Mouse (Mus musculus): ENCODE measurements around the gene Zbtb37.

DNA sequence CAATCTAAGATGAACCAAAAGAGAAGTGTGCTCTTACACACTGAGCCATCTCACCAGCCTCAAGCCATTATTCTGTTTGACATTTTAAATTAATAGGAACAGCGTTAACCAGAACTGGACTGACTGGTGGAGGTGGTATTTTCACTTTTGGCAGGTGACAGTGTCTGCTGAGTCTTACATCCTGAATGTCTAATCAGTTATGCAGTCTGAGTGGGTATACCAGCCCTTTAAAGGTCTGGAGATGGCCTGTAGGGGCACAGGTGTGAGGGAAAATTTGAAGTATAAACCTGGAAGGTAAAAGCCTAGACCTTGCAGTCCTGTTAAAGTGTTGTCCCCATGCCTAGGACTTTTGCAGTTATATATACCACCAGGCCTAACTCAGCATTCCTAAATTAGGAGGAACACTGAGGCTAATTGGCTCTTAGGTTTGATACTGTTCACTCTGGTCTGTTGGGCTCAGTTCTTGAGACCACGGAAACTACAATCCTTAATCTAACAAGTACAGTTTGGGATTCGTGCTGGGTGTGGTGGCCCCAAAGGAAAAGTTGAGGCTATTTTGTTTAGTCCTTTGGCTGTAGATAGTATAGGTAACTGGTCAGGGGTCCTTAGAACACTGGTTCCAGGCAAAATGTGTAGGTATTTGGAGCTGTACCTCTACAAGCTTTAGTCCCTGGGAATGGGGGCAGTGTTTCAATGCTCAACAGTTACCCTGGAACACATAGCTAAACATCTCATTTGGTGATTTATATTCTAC, 4.5 kb upstream of the Zbtb37 start:
- TF ChIP-seq CTCF (IDR thresholded peaks at IDR 0.05; ENCODE audit: low read depth, low read length) (no peak), TAL1 (conservative IDR thresholded peaks at IDR 0.05; ENCODE audit: low read depth, low read length) (no peak), GATA2 (IDR thresholded peaks at IDR 0.05; ENCODE audit: borderline replicate concordance, low read depth, low read length) (no peak), GATA1 (IDR thresholded peaks at IDR 0.05; ENCODE audit: borderline replicate concordance, low read length) (no peak)
